Comparison of ENCODE assay signal across 8 mouse cellular contexts in genomic region chr11:84797627-84798353, GRCm38 (mm10). TPM values are rescaled to one million over a fixed set of nuclear protein-coding genes. Genes with fewer than 3 reads are reported as not detected.
DNase-seq lines count a peak whose midpoint lies in the region; ATAC-seq and TF ChIP-seq lines count a peak whose summit lies in the region.

No protein-coding gene starts in this region.

- TF ChIP-seq EP300 in MEL (IDR thresholded peaks at IDR 0.05; ENCODE audit: low read depth in 1 of 2, low read length in 2 of 2): no peak

- peak; percentile 84 for TF ChIP-seq RAD21 in MEL (IDR thresholded peaks at IDR 0.05; ENCODE audit: low read depth, low read length)

- TF ChIP-seq POLR2A in MEL (IDR thresholded peaks at IDR 0.05; ENCODE audit: control insufficient read depth in 1 of 2, insufficient read depth in 1 of 2, low read depth in 1 of 2, low read length in 2 of 2, poor library complexity in 1 of 2): no peak

- no peak overlapping the region for H3K27ac ChIP-seq in MEL (ENCODE audit: control insufficient read depth, low read depth, low read length)
- no peak overlapping the region for H3K27ac ChIP-seq in kidney, embryonic 14.5 days (ENCODE audit: low read depth, low read length)
- H3K27ac ChIP-seq in liver, embryonic 13.5 days: no peak overlapping the region

- H3K27me3 ChIP-seq in MEL (ENCODE audit: control insufficient read depth in 1 of 2, insufficient read depth in 2 of 2, low read length in 2 of 2): 0 out of 4 replicates have a peak, but pooled peaks cover 0 to 2% of the 10 kb centered on the region in 2 experiments
- H3K27me3 ChIP-seq in kidney, embryonic 14.5 days (ENCODE audit: control insufficient read depth, insufficient read depth, low read length): no peaks in the 10 kb centered on the region
- H3K27me3 ChIP-seq in liver, embryonic 13.5 days: peaks cover 37% of the 10 kb centered on the region

- WGBS in kidney, embryonic 14.5 days: 20% methylated on average over 21 of the region's 21 CpGs
- WGBS in liver, embryonic 13.5 days (ENCODE audit: insufficient replicate concordance): 21% methylated on average over 21 of the region's 21 CpGs

- no peak overlapping the region for H3K9ac ChIP-seq in MEL (ENCODE audit: control insufficient read depth, low read depth, low read length, poor library complexity, severe bottlenecking)
- no peak overlapping the region for H3K9ac ChIP-seq in kidney, embryonic 14.5 days (ENCODE audit: low read depth, low read length)
- H3K9ac ChIP-seq in liver, embryonic 13.5 days: no peak overlapping the region

- intact Hi-C loops in gastrocnemius, postnatal 14 days (cut with DNase I; ENCODE audit: low total_unique reads): loop anchor here (5.0 kb wide), 1 partner anchor 530 kb away; no protein-coding TSS in a partner anchor

- TF ChIP-seq CTCF in MEL (IDR thresholded peaks at IDR 0.05 in 2 of 3, conservative IDR thresholded peaks at IDR 0.05 in 1 of 3; ENCODE audit: control insufficient read depth in 1 of 3, insufficient read depth in 1 of 3, low read depth in 2 of 3, low read length in 3 of 3, poor library complexity in 1 of 3, severe bottlenecking in 1 of 3): peak; percentile 87 to 93 (median 91)

- DNase-seq in 416B (ENCODE audit: low read depth): peak; percentile 77
- peak; percentile 86 for DNase-seq in MEL (ENCODE audit: low read depth, low spot score)
- DNase-seq in cerebellum, adult 9-10 months: peak; percentile 75
- peak; percentile 62 for DNase-seq in gastrocnemius, postnatal 14 days
- DNase-seq in liver, embryonic 13.5 days: peak; percentile 65
- DNase-seq in ovary, postnatal 14 days (ENCODE audit: low spot score): peak; percentile 74
- peak; percentile 66 for DNase-seq in thymus, postnatal 25 days

- H3K4me1 ChIP-seq in MEL (ENCODE audit: control insufficient read depth in 1 of 2, insufficient read depth in 2 of 2, low read length in 2 of 2): no peaks in the 10 kb centered on the region
- no peaks in the 10 kb centered on the region for H3K4me1 ChIP-seq in kidney, embryonic 14.5 days (ENCODE audit: control insufficient read depth, insufficient read depth, low read length)
- no peaks in the 10 kb centered on the region for H3K4me1 ChIP-seq in liver, embryonic 13.5 days (replicated peaks)

- H3K4me3 ChIP-seq in MEL (ENCODE audit: control insufficient read depth in 1 of 2, insufficient read depth in 1 of 2, low read depth in 2 of 2, low read length in 2 of 2): no peak overlapping the region
- H3K4me3 ChIP-seq in kidney, embryonic 14.5 days (ENCODE audit: low read length): no peak overlapping the region
- no peak overlapping the region for H3K4me3 ChIP-seq in liver, embryonic 13.5 days (replicated peaks)

- H3K79me2 ChIP-seq in MEL (ENCODE audit: control insufficient read depth, insufficient read depth, low read length, poor library complexity): no peaks in the 10 kb centered on the region

- no peak overlapping the region for H3K4me2 ChIP-seq in kidney, embryonic 14.5 days (replicated peaks; ENCODE audit: low read depth, low read length)
- H3K4me2 ChIP-seq in liver, embryonic 13.5 days: no peak overlapping the region

- no peaks in the 10 kb centered on the region for H3K36me3 ChIP-seq in MEL (ENCODE audit: control insufficient read depth in 1 of 2, insufficient read depth in 2 of 2, low read length in 2 of 2)
- no peaks in the 10 kb centered on the region for H3K36me3 ChIP-seq in kidney, embryonic 14.5 days (ENCODE audit: control insufficient read depth, insufficient read depth, low read length)
- no peaks in the 10 kb centered on the region for H3K36me3 ChIP-seq in liver, embryonic 13.5 days

- ATAC-seq in kidney, embryonic 14.5 days (ENCODE audit: low FRiP score, low TSS enrichment): peak; percentile 47; the same call in 1 of the 2 replicates
- peak; percentile 39; the same call in 1 of the 2 replicates for ATAC-seq in liver, embryonic 13.5 days (ENCODE audit: low read depth)

- no peaks in the 10 kb centered on the region for H3K9me3 ChIP-seq in MEL (replicated peaks; ENCODE audit: insufficient read depth, low read length)
- no peaks in the 10 kb centered on the region for H3K9me3 ChIP-seq in kidney, embryonic 14.5 days (ENCODE audit: control insufficient read depth, low read length)
- no peaks in the 10 kb centered on the region for H3K9me3 ChIP-seq in liver, embryonic 13.5 days (replicated peaks)

TF ChIP-seq in MEL, 35 proteins besides CTCF, POLR2A, EP300 and RAD21:
- TF ChIP-seq MAX (IDR thresholded peaks at IDR 0.05; ENCODE audit: low read length) (peak; percentile 39; the same call in 1 of the 2 replicates), SIN3A (IDR thresholded peaks at IDR 0.05; ENCODE audit: low read length) (no peak), MYC (IDR thresholded peaks at IDR 0.05; ENCODE audit: low read depth, low read length) (peak; percentile 66; the same call in 1 of the 2 replicates), NRF1 (IDR thresholded peaks at IDR 0.05; ENCODE audit: insufficient read depth, low read depth, low read length, poor library complexity, severe bottlenecking) (peak; percentile 36; the same call in 1 of the 2 replicates), ETS1 (IDR thresholded peaks at IDR 0.05; ENCODE audit: low read depth, low read length) (no peak), USF1 (IDR thresholded peaks at IDR 0.05; ENCODE audit: low read depth, low read length) (peak; percentile 72), ZC3H11A (IDR thresholded peaks at IDR 0.05; ENCODE audit: low read depth, low read length) (peak; percentile 85), SMC3 (IDR thresholded peaks at IDR 0.05; ENCODE audit: low read depth, low read length) (peak; percentile 85)

RNA-seq across cellular contexts. Expression of gene Mrm1, which starts 21.5 kb away (rescaled TPM):
- 37.8 and 41.6 TPM in 2 replicates for total RNA-seq in MEL (2012; rRNA removed)
- 10 to 100 TPM in 1 of 2 experiments, not detected in 1; 23.2 TPM for polyA plus RNA-seq in MEL (2012; ENCODE audit: insufficient read depth in 1 of 2, insufficient read length in 2 of 2, low read depth in 1 of 2, low replicate concordance in 2 of 2, missing spikeins in 1 of 2)
- 1 to 10 TPM; 4.3 to 4.9 TPM for total RNA-seq in gastrocnemius, postnatal 14 days (2021)
- 8.4 and 12.6 TPM in 2 replicates for polyA plus RNA-seq in kidney, embryonic 14.5 days (2014; fragmentation: Nextera tagmentation; extraction: Ambion mirVana)
- polyA plus RNA-seq in liver, embryonic 13.5 days (2015; fragmentation: Nextera tagmentation; extraction: Ambion mirVana): 14.2 and 15.0 TPM in 2 replicates

RNA-seq across cellular contexts. Expression of gene Dhrs11, which starts 31.0 kb away (rescaled TPM):
- 29.4 and 36.6 TPM in 2 replicates for total RNA-seq in MEL (2012; rRNA removed)
- polyA plus RNA-seq in MEL (2012; ENCODE audit: insufficient read depth in 1 of 2, insufficient read length in 2 of 2, low read depth in 1 of 2, low replicate concordance in 2 of 2, missing spikeins in 1 of 2): 10 to 100 TPM in 1 of 2 experiments, not detected in 1; 37.7 TPM
- 10 to 100 TPM; 22.5 to 37.6 TPM for total RNA-seq in gastrocnemius, postnatal 14 days (2021)
- 8.3 and 10.4 TPM in 2 replicates for polyA plus RNA-seq in kidney, embryonic 14.5 days (2014; fragmentation: Nextera tagmentation; extraction: Ambion mirVana)
- polyA plus RNA-seq in liver, embryonic 13.5 days (2015; fragmentation: Nextera tagmentation; extraction: Ambion mirVana): 184 and 190 TPM in 2 replicates
